Mouse (Mus musculus) cortical plate, adult 2 months (tissue): ENCODE data around the gene Olfr1371. TPM values are rescaled to one million over a fixed set of nuclear protein-coding genes. Genes with fewer than 3 reads are reported as not detected.

ENCODE experiments used
- H3K27ac ChIP-seq: fragments of 200-500 bp; 2 replicates; pipeline ENCODE4 v1.5.1; 2012; ENCODE audit warnings: low read length, control low read depth, inconsistent platforms; ENCODE audit not compliant: insufficient read depth
- H3K4me1 ChIP-seq: fragments of 200-500 bp; 2 replicates; pipeline ENCODE4 v1.6.1; 2011; ENCODE audit warnings: low read length; ENCODE audit not compliant: control insufficient read depth, insufficient read depth
- H3K4me3 ChIP-seq: fragments of 200-500 bp; 2 replicates; pipeline ENCODE4 v1.5.1; 2011; ENCODE audit warnings: mild to moderate bottlenecking, low read length, control low read depth; ENCODE audit not compliant: insufficient read depth
- CTCF ChIP-seq: fragments of 200-500 bp; IDR thresholded peaks from 2 replicates; pipeline ENCODE4 v1.5.1; 2011; ENCODE audit warnings: mild to moderate bottlenecking, control low read depth, low read length; ENCODE audit not compliant: insufficient read depth; ENCODE audit errors: extremely low read depth
- POLR2A ChIP-seq: fragments of 200-500 bp; IDR thresholded peaks from 2 replicates; pipeline ENCODE4 v1.6.1; 2011; ENCODE audit warnings: mild to moderate bottlenecking, low read length, control low read depth; ENCODE audit not compliant: insufficient read depth; ENCODE audit errors: extremely low read depth
- polyA plus RNA-seq: library from polyadenylated mRNA; depleted of rRNA; stranded (reverse); fragments of >200 nt; gene quantifications from 2 replicates; pipeline ENCODE4 v1.2.3, GENCODE M21; 2012; rRNA removed

Gene Olfr1371
- polyA plus RNA-seq, 1 experiment: not detected

- Histone ChIP-seq H3K27ac (no peak overlapping the region), H3K4me3 (no peak overlapping the region), H3K4me1 (peaks cover 1% of the 10 kb centered on the region)
- TF ChIP-seq CTCF (no peak), POLR2A (no peak)
Measured at GRCm38 (mm10) chr11:52167126-52167525, 46.7 kb downstream of the Olfr1371 start.

GRCm38 (mm10) chr11:52163926-52164325 is 49.9 kb downstream of the Olfr1371 start:
- no peak for TF ChIP-seq POLR2A
- no peak for TF ChIP-seq CTCF
- H3K4me3 ChIP-seq: no peak overlapping the region
- H3K4me1 ChIP-seq: peaks cover 1% of the 10 kb centered on the region

More at GRCm38 (mm10) chr11:52163926-52164325, 49.9 kb downstream of the Olfr1371 start:
- no peak overlapping the region for H3K27ac ChIP-seq

Other genes starting within 250 kb of the Olfr1371 start
- gene Cdkn2aipnl, start 246.3 kb downstream of the Olfr1371 start, polyA plus RNA-seq: 35.0 and 35.2 TPM in 2 replicates
- 221 and 234 TPM in 2 replicates for gene Ube2b, start 213.2 kb downstream of the Olfr1371 start, polyA plus RNA-seq
- 13.1 and 13.7 TPM in 2 replicates for gene Cdkl3, start 209.8 kb downstream of the Olfr1371 start, polyA plus RNA-seq
- 106 and 107 TPM in 2 replicates for gene Ppp2ca, start 115.3 kb downstream of the Olfr1371 start, polyA plus RNA-seq
- gene Olfr1373, start 68.5 kb downstream of the Olfr1371 start, polyA plus RNA-seq: not detected in 2 replicates
- 303 and 315 TPM in 2 replicates for gene Skp1a, start 18.0 kb upstream of the Olfr1371 start, polyA plus RNA-seq
- gene Tcf7, start 69.0 kb upstream of the Olfr1371 start, polyA plus RNA-seq: 5.1 and 6.1 TPM in 2 replicates
- gene Vdac1, start 146.9 kb upstream of the Olfr1371 start, polyA plus RNA-seq: 355 and 362 TPM in 2 replicates
- gene 9530068E07Rik, start 182.4 kb upstream of the Olfr1371 start, polyA plus RNA-seq: 78.5 and 79.1 TPM in 2 replicates